Mouse (Mus musculus) heart, embryonic 14.5 days (tissue): ENCODE data around the gene Wfdc3. TPM values are rescaled to one million over a fixed set of nuclear protein-coding genes. Genes with fewer than 3 reads are reported as not detected.

Source experiments
- ATAC-seq: fragments of 200-750 bp; cut with Nextera tagmentation; 2 replicates; pipeline ENCODE4 v1.8.0; 2017; ENCODE audit warnings: low read depth, moderate TSS enrichment; ENCODE audit not compliant: insufficient number of reproducible peaks, insufficient read depth, low FRiP score
- H3K27ac ChIP-seq, 2 experiments: fragments of 200-500 bp in 1 of 2; fragments of 300-500 bp in 1 of 2; sonication (generic) in 1 of 2; replicated peaks in 1 of 2; 2 replicates each; pipeline ENCODE4 v1.5.1; 2012 to 2014; ENCODE audit warnings: low read depth in 2 of 2, low read length in 2 of 2, control low read depth in 1 of 2, mild to moderate bottlenecking in 1 of 2, mixed read lengths in 1 of 2; ENCODE audit not compliant: control insufficient read depth in 1 of 2, insufficient read depth in 1 of 2
- H3K27me3 ChIP-seq: fragments of 300-500 bp; sonication (generic); 2 replicates; pipeline ENCODE4 v1.6.1; 2014; ENCODE audit warnings: mild to moderate bottlenecking, low read length, control low read depth; ENCODE audit not compliant: control insufficient read depth, insufficient read depth
- H3K36me3 ChIP-seq: fragments of 300-500 bp; sonication (generic); 2 replicates; pipeline ENCODE4 v1.6.1; 2014; ENCODE audit warnings: mild to moderate bottlenecking, control low read depth, low read length, mixed read lengths; ENCODE audit not compliant: control insufficient read depth, insufficient read depth
- H3K4me1 ChIP-seq, 2 experiments: fragments of 200-500 bp in 1 of 2; fragments of 300-500 bp in 1 of 2; sonication (generic) in 1 of 2; 2 replicates each; pipeline ENCODE4 v1.6.1; 2012 to 2014; ENCODE audit warnings: low read length in 2 of 2, control low read depth in 1 of 2, mixed read lengths in 1 of 2; ENCODE audit not compliant: control insufficient read depth in 2 of 2, insufficient read depth in 2 of 2
- H3K4me2 ChIP-seq: fragments of 300-500 bp; sonication (generic); 2 replicates; pipeline ENCODE4 v1.6.1; 2014; ENCODE audit warnings: mild to moderate bottlenecking, low read length
- H3K4me3 ChIP-seq, 2 experiments: fragments of 200-500 bp in 1 of 2; fragments of 300-500 bp in 1 of 2; sonication (generic) in 1 of 2; 2 replicates each; pipeline ENCODE4 v1.5.1; 2012 to 2014; ENCODE audit warnings: low read length in 2 of 2, mild to moderate bottlenecking in 2 of 2, control low read depth in 1 of 2, low read depth in 1 of 2, moderate library complexity in 1 of 2; ENCODE audit not compliant: control insufficient read depth in 1 of 2, insufficient read depth in 1 of 2
- H3K9ac ChIP-seq: fragments of 300-500 bp; sonication (generic); 2 replicates; pipeline ENCODE4 v1.6.1; 2014; ENCODE audit warnings: mild to moderate bottlenecking, low read length
- H3K9me3 ChIP-seq: fragments of 300-500 bp; sonication (generic); 2 replicates; pipeline ENCODE4 v1.6.1; 2016; ENCODE audit warnings: low read length, control low read depth; ENCODE audit not compliant: control insufficient read depth
- WGBS: fragments of 180-500 bp; shearing (Covaris S2); extraction: QIAGEN DNeasy Blood & Tissue Kit; methylation state at CpG from one replicate; pipeline ENCODE4 v1.1.7; 2014; 5-methylcytosine and 5-hydroxymethylcytosine counted together
- polyA plus RNA-seq: library from polyadenylated mRNA; unstranded; fragments of >200 nt; fragmentation: Nextera tagmentation; extraction: Ambion mirVana; gene quantifications from 2 replicates; pipeline ENCODE4 v1.2.1, GENCODE M21; 2014

The Wfdc3 gene
- polyA plus RNA-seq, 1 experiment from 2014 or later: 0.51 TPM

- no peak within 1 kb of the TSS for H3K9ac ChIP-seq
- H3K4me3 ChIP-seq: no peak within 1 kb of the TSS
- H3K4me2 ChIP-seq: no peak within 1 kb of the TSS
- no peaks in the 10 kb centered on the region for H3K9me3 ChIP-seq
- whole genome bisulfite sequencing: 61% methylated on average over 3 of the region's 3 CpGs
- no peak within 1 kb of the TSS for H3K27ac ChIP-seq
- ATAC-seq: no peak
- no peaks in the 10 kb centered on the region for H3K27me3 ChIP-seq
- no peaks in the 10 kb centered on the region for H3K36me3 ChIP-seq
- H3K4me1 ChIP-seq: no peaks in the 10 kb centered on the region
These were observed 60.9 kb downstream of the Wfdc3 start, which contains the start of gene Wfdc13 for GRCm38 (mm10) chr2:164684807-164685206. Wfdc13 (plus strand) TSS chr2:164685107.

Other genes starting within 250 kb of the Wfdc3 start
- 58.8 and 64.3 TPM in 2 replicates for gene Pigt, start 248.4 kb downstream of the Wfdc3 start, polyA plus RNA-seq
- gene Wfdc2, start 183.5 kb downstream of the Wfdc3 start, polyA plus RNA-seq: 1.3 and 6.2 TPM in 2 replicates
- gene Spint3, start 172.5 kb downstream of the Wfdc3 start, polyA plus RNA-seq: not detected in 2 replicates
- gene Wfdc6a, start 160.5 kb downstream of the Wfdc3 start, polyA plus RNA-seq: 0.35 and 0.43 TPM in 2 replicates
- gene Eppin, start 152.3 kb downstream of the Wfdc3 start, polyA plus RNA-seq: not detected in 2 replicates
- not detected in 2 replicates for gene Wfdc6b, start 132.4 kb downstream of the Wfdc3 start, polyA plus RNA-seq
- not detected in 2 replicates for gene Wfdc8, start 132.3 kb downstream of the Wfdc3 start, polyA plus RNA-seq
- not detected in 2 replicates for gene Wfdc16, start 107.1 kb downstream of the Wfdc3 start, polyA plus RNA-seq
- gene Wfdc10, start 89.9 kb downstream of the Wfdc3 start, polyA plus RNA-seq: not detected in 2 replicates
- not detected in 2 replicates for gene Wfdc9, start 89.3 kb downstream of the Wfdc3 start, polyA plus RNA-seq
- not detected in 2 replicates for gene Wfdc11, start 71.8 kb downstream of the Wfdc3 start, polyA plus RNA-seq
- gene Wfdc13, start 60.8 kb downstream of the Wfdc3 start, polyA plus RNA-seq: 0.19 TPM in 1 of 2 replicates, not detected in the other
- not detected in 2 replicates for gene Spint4, start 47.4 kb downstream of the Wfdc3 start, polyA plus RNA-seq
- gene Spint5, start 30.6 kb downstream of the Wfdc3 start, polyA plus RNA-seq: not detected in 2 replicates
- gene Dnttip1, start 52 bp upstream of the Wfdc3 start, polyA plus RNA-seq: 51.1 and 53.8 TPM in 2 replicates
- gene Ube2c, start 24.0 kb upstream of the Wfdc3 start, polyA plus RNA-seq: 349 and 388 TPM in 2 replicates
- 0.59 and 1.7 TPM in 2 replicates for gene Tnnc2, start 34.0 kb upstream of the Wfdc3 start, polyA plus RNA-seq
- 37.2 and 38.0 TPM in 2 replicates for gene Snx21, start 39.9 kb upstream of the Wfdc3 start, polyA plus RNA-seq
- 12.7 and 13.9 TPM in 2 replicates for gene Acot8, start 59.0 kb upstream of the Wfdc3 start, polyA plus RNA-seq
- gene Zswim3, start 59.2 kb upstream of the Wfdc3 start, polyA plus RNA-seq: 5.4 and 5.9 TPM in 2 replicates
- gene Zswim1, start 76.8 kb upstream of the Wfdc3 start, polyA plus RNA-seq: 8.6 TPM in 2 replicates
- not detected in 2 replicates for gene Spata25, start 82.6 kb upstream of the Wfdc3 start, polyA plus RNA-seq
- gene Ctsa, start 86.9 kb upstream of the Wfdc3 start, polyA plus RNA-seq: 178 TPM in 2 replicates
- 54.6 and 55.1 TPM in 2 replicates for gene Neurl2, start 87.5 kb upstream of the Wfdc3 start, polyA plus RNA-seq
- gene Pltp, start 111.8 kb upstream of the Wfdc3 start, polyA plus RNA-seq: 9.6 and 10.4 TPM in 2 replicates
- 58.0 and 58.8 TPM in 2 replicates for gene Pcif1, start 133.4 kb upstream of the Wfdc3 start, polyA plus RNA-seq
- gene Zfp335, start 165.8 kb upstream of the Wfdc3 start, polyA plus RNA-seq: 6.8 and 6.9 TPM in 2 replicates
- 0.09 TPM in 1 of 2 replicates, not detected in the other for gene Mmp9, start 194.8 kb upstream of the Wfdc3 start, polyA plus RNA-seq
- gene Slc12a5, start 214.9 kb upstream of the Wfdc3 start, polyA plus RNA-seq: 0.62 and 0.71 TPM in 2 replicates